Mouse (Mus musculus): ENCODE measurements at regions not wholly inside any gene's neighbourhood (a gene's known extent, or its start where the extent isn't known, plus 50 kb on each side); places are given as distances from the start of the nearest gene placed in this dataset.

- no peak for DNase-seq
Measured at GRCm38 (mm10) chr4:142773651-142774151, 439.1 kb downstream of the Prdm2 start.

- no peak for DNase-seq
Measured at GRCm38 (mm10) chr4:142772751-142773455, 439.9 kb downstream of the Prdm2 start.

- DNase-seq, result no peak
Measured at GRCm38 (mm10) chr4:142771520-142772150, 441.2 kb downstream of the Prdm2 start.

DNA sequence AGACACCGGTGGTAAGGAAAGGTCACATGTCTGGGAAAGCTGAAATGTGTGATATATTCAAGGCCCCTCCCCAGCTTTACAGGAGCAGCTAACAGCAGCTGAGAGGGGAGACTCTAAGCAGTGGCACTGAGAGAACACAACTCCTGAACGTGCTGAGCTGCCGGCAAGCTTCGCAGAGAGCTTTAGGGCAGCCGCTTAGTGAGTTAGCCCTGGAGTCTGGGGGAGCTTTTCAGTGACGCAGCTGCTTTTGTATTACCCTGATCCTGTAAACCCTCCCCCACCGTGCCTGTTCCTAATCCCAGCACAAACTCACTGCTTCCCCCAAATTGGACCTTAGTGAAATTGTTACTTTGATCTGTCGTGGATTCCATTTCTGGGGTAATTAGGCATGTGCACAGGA, 442.6 kb downstream of the Prdm2 start:
- DNase-seq, result no peak

DNA sequence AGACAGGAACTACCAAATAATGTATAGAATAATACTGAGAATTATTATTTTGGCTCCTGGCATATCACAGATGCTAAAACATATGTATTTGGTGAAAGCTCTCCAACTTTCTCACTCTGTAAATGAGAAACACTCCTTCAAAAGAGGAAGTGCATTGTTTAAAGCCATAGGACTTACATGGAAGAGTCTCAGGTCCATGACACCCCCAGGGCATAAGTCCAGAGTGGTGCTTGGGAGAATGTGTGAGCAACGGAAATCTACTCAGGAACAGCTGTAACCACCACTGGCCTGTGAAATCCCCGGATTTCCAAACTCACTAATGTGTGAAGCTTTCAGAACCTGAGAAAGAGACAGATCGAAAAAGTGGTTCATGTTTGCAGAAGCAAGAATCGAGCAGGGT, 445.1 kb downstream of the Prdm2 start:
- no peak for DNase-seq

DNA sequence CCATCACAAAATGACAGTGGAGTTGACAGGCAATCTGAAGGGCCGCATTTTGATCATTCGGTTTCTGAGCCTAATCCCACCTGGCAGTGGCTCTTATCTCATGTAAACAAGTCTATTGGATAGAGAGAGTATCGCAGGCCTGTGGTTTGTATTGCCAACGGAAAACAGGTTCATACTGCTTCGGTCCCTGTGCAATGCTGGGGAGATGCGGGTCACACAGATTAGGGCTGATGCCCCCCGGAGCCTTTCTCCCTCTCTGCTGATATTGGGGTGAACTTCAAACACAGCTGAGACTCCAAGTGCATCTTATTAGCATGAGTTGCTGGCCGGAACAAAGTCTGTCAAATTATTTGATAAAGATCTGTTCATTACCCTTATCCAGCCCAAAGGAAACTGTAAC, 451.2 kb downstream of the Prdm2 start:
- no peak for DNase-seq

- no peak for DNase-seq
Measured at GRCm38 (mm10) chr4:142758102-142758501, 454.7 kb downstream of the Prdm2 start.

DNA sequence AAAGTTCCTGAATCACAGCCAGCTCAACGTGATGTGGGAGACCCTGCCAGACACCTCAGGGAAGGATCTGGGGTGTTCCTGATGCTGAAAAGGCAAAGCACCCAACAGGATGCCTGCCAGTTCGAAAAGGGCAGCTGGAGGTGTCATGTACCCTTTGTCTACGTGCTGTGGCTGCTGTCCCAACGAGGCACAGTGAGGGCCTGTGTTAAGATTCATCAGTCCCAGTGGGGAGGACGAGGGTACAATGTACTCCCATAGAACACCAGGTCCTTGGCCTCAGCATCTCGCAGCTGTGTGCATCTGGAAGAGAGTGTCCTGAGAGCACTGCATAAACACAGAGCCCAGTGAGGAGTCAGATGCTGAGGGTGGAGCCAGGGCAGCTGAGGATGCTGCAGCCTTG, 456.5 kb downstream of the Prdm2 start:
- DNase-seq, result no peak

- DNase-seq, result no peak
Measured at GRCm38 (mm10) chr4:142749918-142750317, 462.9 kb downstream of the Prdm2 start.

DNA sequence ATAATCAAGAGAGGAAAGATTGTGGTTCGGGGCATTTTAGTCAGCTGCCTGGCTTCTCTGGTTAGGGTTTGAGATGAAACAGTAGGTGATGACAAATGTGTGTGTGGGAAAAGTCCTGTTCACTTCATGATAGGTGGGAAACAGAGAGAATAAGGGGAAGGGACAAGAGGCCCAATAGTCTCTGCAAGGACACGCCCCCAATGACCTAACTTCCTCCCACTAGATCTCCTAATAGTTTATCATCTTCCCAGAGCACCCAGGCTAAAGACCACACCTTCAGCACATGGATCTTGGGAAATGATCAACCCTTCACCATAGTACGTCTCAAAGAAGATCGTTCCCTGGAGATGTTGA, 484.3 kb upstream of the Kazn start:
- no peak for DNase-seq

GRCm38 (mm10) chr4:142722845-142723553, 483.8 kb upstream of the Kazn start:
- DNase-seq, result no peak

DNA sequence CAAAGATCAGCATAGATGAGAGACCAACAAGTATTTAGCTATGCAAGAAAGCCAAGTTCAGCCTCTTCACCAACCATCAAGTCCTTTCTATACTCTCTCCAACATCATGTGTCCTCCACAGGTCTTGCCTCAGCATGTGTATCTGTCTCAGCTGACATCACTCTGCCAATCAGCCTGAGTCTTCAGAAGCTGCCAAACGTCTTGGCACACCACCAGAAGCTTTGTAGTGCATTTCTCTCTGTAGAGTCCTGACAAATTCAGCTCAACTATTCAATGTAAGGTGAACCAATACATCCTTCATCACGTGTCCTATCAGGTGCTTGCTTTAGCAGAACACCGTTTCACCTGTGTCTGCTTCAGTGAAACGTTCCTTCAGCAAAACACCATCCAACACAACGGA, 462.4 kb upstream of the Kazn start:
- no peak for DNase-seq

DNA sequence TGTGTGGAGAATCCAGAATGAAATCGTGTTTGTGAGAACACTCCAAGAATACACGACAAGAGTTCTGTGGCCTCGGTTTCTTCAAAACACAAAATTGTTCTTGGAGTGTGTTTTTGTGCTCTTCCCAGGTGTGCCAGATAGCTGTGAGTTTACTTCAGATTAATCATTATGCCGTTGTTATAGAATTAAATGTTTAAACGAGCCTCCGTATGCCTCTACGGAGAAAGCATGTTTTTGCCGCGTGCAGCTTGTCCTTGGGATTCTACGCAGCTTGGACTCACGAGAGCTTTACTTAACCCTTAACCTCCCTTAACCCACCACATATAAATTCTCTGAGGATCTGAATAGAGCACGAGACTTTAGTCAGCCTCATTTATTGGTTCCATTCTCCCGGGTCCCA, 455.7 kb upstream of the Kazn start:
- no peak for DNase-seq

DNA sequence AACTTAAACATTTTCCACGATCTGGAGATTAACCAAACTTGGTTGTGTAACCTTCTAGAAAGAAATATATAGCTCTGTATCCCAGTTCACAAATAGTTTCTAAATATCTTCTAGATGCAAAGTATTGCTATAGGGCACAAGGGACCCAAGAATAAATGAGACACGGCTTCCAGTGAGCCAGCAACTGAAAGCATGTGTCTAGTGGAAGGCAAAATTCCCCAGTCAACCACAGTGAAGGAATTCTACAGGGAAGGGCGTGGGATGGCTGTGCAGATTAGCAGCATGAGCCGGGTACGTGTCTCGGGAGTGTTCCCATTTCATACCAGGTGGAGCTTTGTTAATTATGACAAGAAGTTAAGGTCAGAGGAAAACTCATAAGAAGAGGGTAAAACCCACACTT, 449.0 kb upstream of the Kazn start:
- DNase-seq, result no peak

DNA sequence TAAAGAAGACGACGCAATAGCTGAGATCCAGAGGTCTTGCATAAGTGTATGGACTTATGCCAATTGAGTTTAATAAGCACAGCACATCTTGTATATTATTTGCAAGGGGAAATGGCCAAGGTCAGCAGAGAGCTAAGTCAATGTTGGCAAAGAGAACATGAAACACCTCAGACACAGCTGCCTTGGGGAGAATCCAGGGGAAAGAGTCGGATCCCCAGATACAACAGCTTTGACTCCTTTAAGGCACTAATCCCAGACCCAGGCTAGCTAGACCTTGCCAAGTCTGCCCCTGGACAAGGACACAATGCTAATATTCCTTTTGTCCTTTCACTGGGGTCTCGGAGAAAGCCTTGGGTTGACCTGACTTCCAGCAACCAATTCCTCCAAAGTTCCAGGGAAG, 438.2 kb upstream of the Kazn start:
- no peak for DNase-seq

GRCm38 (mm10) chr4:142674641-142675465, 435.7 kb upstream of the Kazn start:
- DNase-seq, result no peak

DNA sequence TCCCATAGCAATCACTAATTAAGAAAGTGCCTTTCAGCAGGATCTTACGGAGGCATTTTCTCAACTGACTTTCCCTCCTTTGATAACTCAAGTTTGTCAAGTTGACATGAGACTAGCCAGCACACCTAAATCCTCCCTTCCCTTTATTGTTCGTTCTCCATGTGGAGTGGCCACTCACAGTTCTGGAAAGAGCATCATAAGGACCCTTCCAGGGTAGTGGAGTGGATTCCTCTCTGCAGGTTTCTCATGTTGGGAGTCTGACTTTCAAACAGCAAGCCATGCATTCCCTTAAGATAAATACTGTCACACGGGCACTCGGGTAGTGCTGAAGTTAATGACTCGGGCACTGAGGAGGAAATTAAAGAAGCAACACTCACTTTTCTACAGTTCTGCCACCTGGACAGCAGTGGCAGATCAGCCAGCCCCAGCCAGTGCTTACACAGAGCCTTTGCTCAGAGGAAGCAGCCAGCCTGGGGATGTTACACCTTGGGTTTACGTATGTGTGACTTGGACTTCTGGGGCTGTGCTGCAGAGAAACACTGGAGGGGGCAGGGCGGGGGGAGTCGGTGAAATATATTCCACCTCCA, 432.8 kb upstream of the Kazn start:
- no peak for DNase-seq

GRCm38 (mm10) chr4:142664781-142665180, 425.6 kb upstream of the Kazn start:
- DNase-seq, result no peak

DNA sequence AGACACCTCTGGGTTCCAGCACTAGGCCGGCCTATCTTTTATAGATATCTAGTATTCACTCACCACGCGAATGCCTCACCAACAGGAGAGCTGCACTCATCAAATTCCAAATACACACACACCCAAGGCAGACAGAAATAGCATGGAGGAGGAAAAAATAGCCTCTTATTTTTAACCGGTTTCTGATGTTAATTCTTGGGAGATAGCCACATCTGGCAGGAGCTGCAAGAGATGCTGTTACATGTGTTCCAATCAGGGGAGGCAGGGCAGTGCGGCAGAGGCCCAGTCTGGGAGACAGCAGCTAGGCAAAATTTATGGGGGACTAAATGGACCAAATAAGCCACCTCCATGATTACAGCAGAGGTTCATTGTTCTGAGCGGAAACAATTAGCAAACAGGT, 419.0 kb upstream of the Kazn start:
- DNase-seq, result no peak

GRCm38 (mm10) chr4:142641069-142641468, 401.9 kb upstream of the Kazn start:
- DNase-seq, result no peak

GRCm38 (mm10) chr4:142639340-142639733, 400.1 kb upstream of the Kazn start:
- DNase-seq, result no peak

GRCm38 (mm10) chr4:142638733-142639339, 399.6 kb upstream of the Kazn start:
- DNase-seq, result no peak

Measured in thymus, postnatal 25 days (tissue).